Mouse (Mus musculus) kidney, embryonic 14.5 days (tissue): ENCODE data around the gene Gm3012. TPM values are rescaled to one million over a fixed set of nuclear protein-coding genes. Genes with fewer than 3 reads are reported as not detected.
"Not testable (repeated sequence)": the region's sequence is repeated elsewhere in the genome, so short reads cannot be mapped to it uniquely, and the experiment has no call there.

ENCODE experiments used
- ATAC-seq: fragments of 200-750 bp; cut with Nextera tagmentation; 2 replicates; pipeline ENCODE4 v1.8.0; 2017; ENCODE audit warnings: moderate number of reproducible peaks, mild to moderate bottlenecking, moderate TSS enrichment, moderate library complexity; ENCODE audit not compliant: low FRiP score, low TSS enrichment
- H3K27ac ChIP-seq: fragments of 300-500 bp; sonication (generic); 2 replicates; pipeline ENCODE4 v1.5.1; 2014; ENCODE audit warnings: low read depth, mild to moderate bottlenecking, low read length, moderate library complexity, mixed read lengths
- H3K27me3 ChIP-seq: fragments of 300-500 bp; sonication (generic); 2 replicates; pipeline ENCODE4 v1.6.1; 2014; ENCODE audit warnings: mild to moderate bottlenecking, low read length; ENCODE audit not compliant: control insufficient read depth, insufficient read depth
- H3K36me3 ChIP-seq: fragments of 300-500 bp; sonication (generic); 2 replicates; pipeline ENCODE4 v1.6.1; 2014; ENCODE audit warnings: low read length, mixed read lengths; ENCODE audit not compliant: control insufficient read depth, insufficient read depth
- H3K4me1 ChIP-seq: fragments of 300-500 bp; sonication (generic); 2 replicates; pipeline ENCODE4 v1.6.1; 2014; ENCODE audit warnings: low read length, mixed read lengths; ENCODE audit not compliant: control insufficient read depth, insufficient read depth
- H3K4me2 ChIP-seq: fragments of 300-500 bp; sonication (generic); replicated peaks from 2 replicates; pipeline ENCODE4 v1.6.1; 2014; ENCODE audit warnings: low read depth, mild to moderate bottlenecking, low read length
- H3K4me3 ChIP-seq: fragments of 300-500 bp; sonication (generic); 2 replicates; pipeline ENCODE4 v1.5.1; 2014; ENCODE audit warnings: mild to moderate bottlenecking, low read length
- H3K9ac ChIP-seq: fragments of 300-500 bp; sonication (generic); 2 replicates; pipeline ENCODE4 v1.6.1; 2014; ENCODE audit warnings: low read depth, mild to moderate bottlenecking, low read length, moderate library complexity
- H3K9me3 ChIP-seq: fragments of 300-500 bp; sonication (generic); 2 replicates; pipeline ENCODE4 v1.6.1; 2016; ENCODE audit warnings: low read length; ENCODE audit not compliant: control insufficient read depth
- WGBS: fragments of 180-500 bp; shearing (Covaris S2); extraction: QIAGEN DNeasy Blood & Tissue Kit; methylation state at CpG from one replicate; pipeline ENCODE4 v1.1.7; 2014; 5-methylcytosine and 5-hydroxymethylcytosine counted together
- polyA plus RNA-seq: library from polyadenylated mRNA; unstranded; fragments of >200 nt; fragmentation: Nextera tagmentation; extraction: Ambion mirVana; gene quantifications from 2 replicates; pipeline ENCODE4 v1.2.1, GENCODE M21; 2014

Gene Gm3012
- not detected in 2 replicates for polyA plus RNA-seq

- WGBS: no CpG with 5 or more reads among the region's 2 CpGs
- not testable (repeated sequence) for H3K9ac ChIP-seq, H3K36me3 ChIP-seq, H3K4me1 ChIP-seq, H3K27ac ChIP-seq, ATAC-seq, H3K27me3 ChIP-seq, H3K4me2 ChIP-seq, H3K4me3 ChIP-seq, H3K9me3 ChIP-seq
Measured at GRCm38 (mm10) chr14:3634212-3634611, at the start of gene Gm3012. Gene Gm3012 (plus strand): TSS chr14:3634512.

- ATAC-seq, H3K27me3 ChIP-seq, H3K36me3 ChIP-seq, H3K4me1 ChIP-seq, H3K9ac ChIP-seq, H3K4me3 ChIP-seq, H3K9me3 ChIP-seq, H3K27ac ChIP-seq, H3K4me2 ChIP-seq: not testable (repeated sequence)
- no CpG with 5 or more reads among the region's 32 CpGs for WGBS
Measured at GRCm38 (mm10) chr14:3651730-3652129, 17.4 kb downstream of the Gm3012 start, which contains the start of gene Gm3020. Gene Gm3020 (plus strand): TSS chr14:3652030.

- H3K4me2 ChIP-seq, H3K9ac ChIP-seq, ATAC-seq, H3K36me3 ChIP-seq, H3K4me1 ChIP-seq, H3K27me3 ChIP-seq, H3K27ac ChIP-seq, H3K4me3 ChIP-seq, H3K9me3 ChIP-seq: not testable (repeated sequence)
- WGBS: no CpG with 5 or more reads among the region's 3 CpGs
Measured at GRCm38 (mm10) chr14:3688483-3688882, 54.2 kb downstream of the Gm3012 start, which contains the start of gene Gm3043. Gene Gm3043 (plus strand): TSS chr14:3688783.

Other genes with a start within 250 kb of the Gm3012 start
- gene Gm10413, start 239.4 kb upstream of the Gm3012 start, polyA plus RNA-seq: not detected in 2 replicates
- 0.70 and 0.84 TPM in 2 replicates for gene Gm10409, start 221.9 kb upstream of the Gm3012 start, polyA plus RNA-seq
- 0.71 and 0.85 TPM in 2 replicates for gene Gm3005, start 206.4 kb upstream of the Gm3012 start, polyA plus RNA-seq
- not detected in 2 replicates for gene Gm10408, start 185.1 kb upstream of the Gm3012 start, polyA plus RNA-seq
- gene Gm3020, start 17.5 kb downstream of the Gm3012 start, polyA plus RNA-seq: 0.70 and 0.84 TPM in 2 replicates
- gene Gm3043, start 54.3 kb downstream of the Gm3012 start, polyA plus RNA-seq: not detected in 2 replicates
- gene Gm3002, start 175.6 kb downstream of the Gm3012 start, polyA plus RNA-seq: 0.11 TPM in 1 of 2 replicates, not detected in the other
- gene Gm3033, start 211.7 kb downstream of the Gm3012 start, polyA plus RNA-seq: not detected in 2 replicates
- 0.53 TPM in 1 of 2 replicates, not detected in the other for gene Gm2916, start 249.7 kb downstream of the Gm3012 start, polyA plus RNA-seq